ENCODE assay signal across 22 mouse cellular contexts in genomic region chr8:26488590-26488989, GRCm38 (mm10).
A peak's percentile ranks its signal among the peaks of the same experiment; 100 is the strongest.
DNase-seq lines count a peak whose midpoint lies in the region; ATAC-seq and TF ChIP-seq lines count a peak whose summit lies in the region.
"Had no signal": no experiment of that assay in that cellular context is flagged by ENCODE, and none has a peak within 500 bp of the region (broad histone marks: within the 10 kb centered on the region; RNA-seq: fewer than 3 reads in every experiment).

No protein-coding gene starts in this region.

- H3K4me2 ChIP-seq in forebrain, embryonic 13.5 days, result no peak overlapping the region
- no peak overlapping the region for H3K4me2 ChIP-seq in forebrain, embryonic 12.5 days
- no peak overlapping the region for H3K4me2 ChIP-seq in hindbrain, postnatal 0 days (ENCODE audit: low read depth, low read length)
- no peak overlapping the region for H3K4me2 ChIP-seq in hindbrain, embryonic 11.5 days (replicated peaks; ENCODE audit: low read depth, low read length)
- H3K4me2 ChIP-seq in midbrain, postnatal 0 days (ENCODE audit: low read depth, low read length, poor library complexity, severe bottlenecking), result no peak overlapping the region
- no peak overlapping the region for H3K4me2 ChIP-seq in midbrain, embryonic 16.5 days (ENCODE audit: low read length)
- H3K4me2 ChIP-seq: embryonic facial prominence, embryonic 12.5 days; heart, embryonic 11.5 days; hindbrain, embryonic 15.5 days had no signal

- H3K36me3 ChIP-seq in forebrain, embryonic 13.5 days (ENCODE audit: poor library complexity, severe bottlenecking), result no peaks in the 10 kb centered on the region
- no peaks in the 10 kb centered on the region for H3K36me3 ChIP-seq in forebrain, embryonic 12.5 days (replicated peaks)
- no peaks in the 10 kb centered on the region for H3K36me3 ChIP-seq in hindbrain, postnatal 0 days (ENCODE audit: insufficient read depth, low read length)
- no peaks in the 10 kb centered on the region for H3K36me3 ChIP-seq in hindbrain, embryonic 11.5 days (ENCODE audit: control insufficient read depth, insufficient read depth, low read length)
- no peaks in the 10 kb centered on the region for H3K36me3 ChIP-seq in midbrain, postnatal 0 days (ENCODE audit: insufficient read depth, low read length)
- no peaks in the 10 kb centered on the region for H3K36me3 ChIP-seq in midbrain, embryonic 16.5 days (ENCODE audit: control insufficient read depth, insufficient read depth, low read length)
- H3K36me3 ChIP-seq: embryonic facial prominence, embryonic 12.5 days; G1E; hindbrain, embryonic 10.5 days; hindbrain, embryonic 15.5 days had no signal

- no peak overlapping the region for H3K27ac ChIP-seq in forebrain, embryonic 13.5 days
- H3K27ac ChIP-seq in forebrain, embryonic 12.5 days, result no peak overlapping the region
- H3K27ac ChIP-seq in hindbrain, postnatal 0 days, result no peak overlapping the region
- H3K27ac ChIP-seq in hindbrain, embryonic 11.5 days (ENCODE audit: low read depth, low read length), result no peak overlapping the region
- no peak overlapping the region for H3K27ac ChIP-seq in midbrain, postnatal 0 days (ENCODE audit: low read depth, low read length)
- H3K27ac ChIP-seq in midbrain, embryonic 16.5 days (ENCODE audit: low read length), result no peak overlapping the region
- H3K27ac ChIP-seq: embryonic facial prominence, embryonic 12.5 days; heart, adult 2 months; hindbrain, embryonic 10.5 days; hindbrain, embryonic 15.5 days had no signal

- TF ChIP-seq CTCF in hindbrain, postnatal 0 days (IDR thresholded peaks at IDR 0.05; ENCODE audit: low read depth), result no peak
- TF ChIP-seq CTCF in midbrain, postnatal 0 days (IDR thresholded peaks at IDR 0.05), result no peak

- peaks cover 10% of the 10 kb centered on the region; the same call in 1 of the 2 replicates for H3K4me1 ChIP-seq in forebrain, embryonic 13.5 days
- H3K4me1 ChIP-seq in forebrain, embryonic 12.5 days, result no peaks in the 10 kb centered on the region
- no peaks in the 10 kb centered on the region for H3K4me1 ChIP-seq in hindbrain, postnatal 0 days (ENCODE audit: insufficient read depth, low read length)
- H3K4me1 ChIP-seq in hindbrain, embryonic 11.5 days (replicated peaks; ENCODE audit: control insufficient read depth, insufficient read depth, low read length), result no peaks in the 10 kb centered on the region; the same call in 1 of the 2 replicates
- no peaks in the 10 kb centered on the region for H3K4me1 ChIP-seq in midbrain, postnatal 0 days (ENCODE audit: insufficient read depth, low read length)
- H3K4me1 ChIP-seq in midbrain, embryonic 16.5 days (ENCODE audit: control insufficient read depth, insufficient read depth, low read length), result peaks cover 2% of the 10 kb centered on the region; the same call in 1 of the 2 replicates
- H3K4me1 ChIP-seq: embryonic facial prominence, embryonic 12.5 days had no signal

- no peaks in the 10 kb centered on the region for H3K9me3 ChIP-seq in forebrain, embryonic 13.5 days (replicated peaks)
- no peaks in the 10 kb centered on the region for H3K9me3 ChIP-seq in forebrain, embryonic 12.5 days
- no peaks in the 10 kb centered on the region for H3K9me3 ChIP-seq in hindbrain, postnatal 0 days (ENCODE audit: low read length)
- no peaks in the 10 kb centered on the region for H3K9me3 ChIP-seq in hindbrain, embryonic 11.5 days (ENCODE audit: control insufficient read depth, low read length)
- H3K9me3 ChIP-seq in midbrain, postnatal 0 days (ENCODE audit: low read length), result no peaks in the 10 kb centered on the region
- no peaks in the 10 kb centered on the region for H3K9me3 ChIP-seq in midbrain, embryonic 16.5 days (replicated peaks; ENCODE audit: control insufficient read depth, low read length, poor library complexity, severe bottlenecking)
- H3K9me3 ChIP-seq: embryonic facial prominence, embryonic 12.5 days; G1E; hindbrain, embryonic 10.5 days; hindbrain, embryonic 15.5 days had no signal

- H3K27me3 ChIP-seq in forebrain, embryonic 13.5 days, result 0 out of 2 replicates have a peak, but pooled peaks cover 3% of the 10 kb centered on the region
- H3K27me3 ChIP-seq in forebrain, embryonic 12.5 days, result 0 out of 2 replicates have a peak, but pooled peaks cover 5% of the 10 kb centered on the region
- no peaks in the 10 kb centered on the region for H3K27me3 ChIP-seq in hindbrain, postnatal 0 days (ENCODE audit: insufficient read depth, low read length)
- no peaks in the 10 kb centered on the region for H3K27me3 ChIP-seq in hindbrain, embryonic 11.5 days (ENCODE audit: control insufficient read depth, insufficient read depth, low read length)
- H3K27me3 ChIP-seq in midbrain, postnatal 0 days (ENCODE audit: insufficient read depth, low read length), result no peaks in the 10 kb centered on the region
- no peaks in the 10 kb centered on the region for H3K27me3 ChIP-seq in midbrain, embryonic 16.5 days (ENCODE audit: control insufficient read depth, insufficient read depth, low read depth, low read length)
- H3K27me3 ChIP-seq: embryonic facial prominence, embryonic 12.5 days; hindbrain, embryonic 15.5 days had no signal

- H3K4me3 ChIP-seq in forebrain, embryonic 13.5 days, result no peak overlapping the region
- no peak overlapping the region for H3K4me3 ChIP-seq in forebrain, embryonic 12.5 days (replicated peaks)
- H3K4me3 ChIP-seq in hindbrain, postnatal 0 days (ENCODE audit: low read length), result no peak overlapping the region
- no peak overlapping the region for H3K4me3 ChIP-seq in hindbrain, embryonic 11.5 days (ENCODE audit: low read depth, low read length)
- no peak overlapping the region for H3K4me3 ChIP-seq in midbrain, postnatal 0 days (ENCODE audit: low read depth, low read length)
- no peak overlapping the region for H3K4me3 ChIP-seq in midbrain, embryonic 16.5 days (ENCODE audit: low read depth, low read length)
- H3K4me3 ChIP-seq: embryonic facial prominence, embryonic 12.5 days; heart, adult 2 months; hindbrain, embryonic 10.5 days; hindbrain, embryonic 15.5 days had no signal

- DNase-seq in hindbrain, postnatal 0 days (ENCODE audit: low spot score), result peak; percentile 20
- DNase-seq in hindbrain, embryonic 11.5 days (ENCODE audit: low spot score), result no peak
- DNase-seq in midbrain, postnatal 0 days (ENCODE audit: low spot score), result peak; percentile 10
- DNase-seq in testis, postnatal 14 days (ENCODE audit: low spot score), result no peak
- DNase-seq: adrenal gland, adult 8-10 months; adrenal gland, postnatal 36 days; B cell, adult 2 months; cerebellum, adult 11-12 months; cerebellum, adult 9-10 months; cerebellum, postnatal 25 days; heart, adult 2 months had no signal

- H3K9ac ChIP-seq in forebrain, embryonic 13.5 days, result no peak overlapping the region
- no peak overlapping the region for H3K9ac ChIP-seq in forebrain, embryonic 12.5 days
- no peak overlapping the region for H3K9ac ChIP-seq in hindbrain, postnatal 0 days (replicated peaks; ENCODE audit: low read length)
- no peak overlapping the region for H3K9ac ChIP-seq in hindbrain, embryonic 11.5 days (ENCODE audit: low read depth, low read length)
- no peak overlapping the region for H3K9ac ChIP-seq in midbrain, postnatal 0 days (replicated peaks; ENCODE audit: low read length, poor library complexity, severe bottlenecking)
- no peak overlapping the region for H3K9ac ChIP-seq in midbrain, embryonic 16.5 days (ENCODE audit: low read depth, low read length)
- H3K9ac ChIP-seq: embryonic facial prominence, embryonic 12.5 days; hindbrain, embryonic 15.5 days had no signal

- ATAC-seq in forebrain, embryonic 13.5 days, result peak; percentile 41; the same call in 1 of the 2 replicates
- no peak for ATAC-seq in forebrain, embryonic 12.5 days (ENCODE audit: low FRiP score)
- no peak for ATAC-seq in hindbrain, postnatal 0 days
- no peak for ATAC-seq in hindbrain, embryonic 11.5 days (ENCODE audit: low FRiP score)
- no peak for ATAC-seq in midbrain, postnatal 0 days (ENCODE audit: low FRiP score)
- no peak for ATAC-seq in midbrain, embryonic 16.5 days
- ATAC-seq: CD4-positive, CD25-positive, alpha-beta regulatory T cell, adult 4 months; inflammation-experienced regulatory T-cells, adult 6 months; intestine, postnatal 0 days had no signal

- WGBS in forebrain, embryonic 13.5 days, result 44% methylated on average over 8 of the region's 8 CpGs
- 60% methylated on average over 8 of the region's 8 CpGs for WGBS in forebrain, embryonic 12.5 days
- 33% methylated on average over 8 of the region's 8 CpGs for WGBS in hindbrain, postnatal 0 days
- WGBS in hindbrain, embryonic 11.5 days, result 61% methylated on average over 8 of the region's 8 CpGs
- WGBS in midbrain, postnatal 0 days, result 52% methylated on average over 8 of the region's 8 CpGs
- WGBS in midbrain, embryonic 16.5 days, result 46% methylated on average over 8 of the region's 8 CpGs

Comparison
In these comparisons a context has a peak if more than half of its experiments do, and no peak if none do; other contexts are left out.
1. DNase-seq: peak in hindbrain, postnatal 0 days (single experiment) and midbrain, postnatal 0 days (single experiment); none in hindbrain, embryonic 11.5 days (single experiment) and testis, postnatal 14 days (single experiment).